Comparison of ENCODE assay signal across 8 mouse cellular contexts in genomic region chr5:34761509-34761908, GRCm38 (mm10). TPM values are rescaled to one million over a fixed set of nuclear protein-coding genes. Genes with fewer than 3 reads are reported as not detected.
DNase-seq lines count a peak whose midpoint lies in the region; ATAC-seq and TF ChIP-seq lines count a peak whose summit lies in the region.

Gene Htt, plus strand, starts transcription at chr5:34761740.

- DNase-seq in gastrocnemius, adult 8-10 months (ENCODE audit: low spot score in 2 of 2), result peak; percentile 89 to 93
- DNase-seq in hindlimb bud, embryonic 11.5 days (ENCODE audit: extremely low spot score, low read depth, low spot score), result peak; percentile 73
- DNase-seq in left cerebral cortex, adult 8-10 months (ENCODE audit: low spot score in 2 of 2), result peak; percentile 95 to 98
- peak; percentile 99 for DNase-seq in right cerebral cortex, postnatal 10 days (ENCODE audit: low spot score in 2 of 2)
- peak; percentile 93 for DNase-seq in urinary bladder, postnatal 25 days (ENCODE audit: low spot score)

- peak within 1 kb of the TSS; percentile 69 for H3K4me3 ChIP-seq in cortical plate, adult 2 months (ENCODE audit: insufficient read depth, low read length)
- H3K4me3 ChIP-seq in megakaryocyte, embryonic 14.5 days (replicated peaks), result peak within 1 kb of the TSS; percentile 93

- H3K36me3 ChIP-seq in megakaryocyte, embryonic 14.5 days (replicated peaks; ENCODE audit: low read length), result peaks cover 2% of the 10 kb centered on the region

- peak; percentile 94 for ATAC-seq in activated CD4-positive, CD25-positive, alpha-beta regulatory T cell, adult 4 months

- peaks cover 5% of the 10 kb centered on the region for H3K27me3 ChIP-seq in megakaryocyte, embryonic 14.5 days (replicated peaks)

- TF ChIP-seq CTCF in cortical plate, adult 2 months (IDR thresholded peaks at IDR 0.05; ENCODE audit: extremely low read depth, insufficient read depth, low read length), result no peak

- H3K27ac ChIP-seq in cortical plate, adult 2 months (ENCODE audit: insufficient read depth, low read length), result peak within 1 kb of the TSS; percentile 64

- peak; percentile 88 for TF ChIP-seq POLR2A in cortical plate, adult 2 months (IDR thresholded peaks at IDR 0.05; ENCODE audit: extremely low read depth, insufficient read depth, low read length)

- H3K9me3 ChIP-seq in megakaryocyte, embryonic 14.5 days, result no peaks in the 10 kb centered on the region

- H3K4me1 ChIP-seq in cortical plate, adult 2 months (ENCODE audit: control insufficient read depth, insufficient read depth, low read length), result peaks cover 5% of the 10 kb centered on the region; the same call in 1 of the 2 replicates
- H3K4me1 ChIP-seq in megakaryocyte, embryonic 14.5 days, result peaks cover 36% of the 10 kb centered on the region

RNA-seq across cellular contexts. Expression of gene Htt, which starts in this region (rescaled TPM):
- polyA plus RNA-seq in activated CD4-positive, CD25-positive, alpha-beta regulatory T cell, adult 4 months (2017; shearing (Covaris generic)), result 10 to 100 TPM; 12.7 to 17.9 TPM
- polyA plus RNA-seq in cortical plate, adult 2 months (2012; rRNA removed), result 43.1 and 46.6 TPM in 2 replicates
- total RNA-seq in gastrocnemius, adult 8-10 months (2022), result 1 to 10 TPM; 6.3 to 8.8 (median 7.0) TPM
- total RNA-seq in left cerebral cortex, adult 8-10 months (2022), result 10 to 100 TPM; 74.6 to 88.4 (median 78.5) TPM
- 0.64 and 1.7 TPM in 2 replicates for polyA plus RNA-seq in megakaryocyte, embryonic 14.5 days (2012; ENCODE audit: insufficient read depth, low replicate concordance)

Comparison
In these comparisons a context has a peak if more than half of its experiments do, and no peak if none do; other contexts are left out.
1. Peak in every context shown above with its lines: DNase-seq, ATAC-seq, H3K4me3 ChIP-seq and H3K27ac ChIP-seq.
2. RNA of gene Htt (total RNA-seq): 74.6 to 88.4 TPM in left cerebral cortex, adult 8-10 months; 6.3 to 8.8 TPM in gastrocnemius, adult 8-10 months; every median in the first group is over 4 times any median in the second.